Mouse (Mus musculus) C2C12 (cell line): Measurements from ENCODE around the gene Gm9837. TPM values are rescaled to one million over a fixed set of nuclear protein-coding genes. Genes with fewer than 3 reads are reported as not detected.

ENCODE experiments used
- H3K27me3 ChIP-seq: one replicate; pipeline ENCODE4 v1.6.1; 2011; ENCODE audit not compliant: control insufficient read depth, insufficient read depth, insufficient read length
- H3K36me3 ChIP-seq: one replicate; pipeline ENCODE4 v1.6.1; 2011; ENCODE audit not compliant: control insufficient read depth, insufficient read depth
- H3K4me3 ChIP-seq: one replicate; pipeline ENCODE4 v1.5.1; 2011; ENCODE audit warnings: mild to moderate bottlenecking, control low read depth; ENCODE audit not compliant: poor library complexity, insufficient read depth, severe bottlenecking
- H3K79me2 ChIP-seq: one replicate; pipeline ENCODE4 v1.6.1; 2011; ENCODE audit not compliant: control insufficient read depth, insufficient read depth
- H3K79me3 ChIP-seq: one replicate; pipeline ENCODE4 v1.6.1; 2011; ENCODE audit warnings: low read depth, control low read depth
- H3ac ChIP-seq: one replicate; pipeline ENCODE3; 2011; ENCODE audit warnings: low read depth; ENCODE audit not compliant: control insufficient read depth, insufficient read length
- CEBPB ChIP-seq: IDR thresholded peaks from one replicate; pipeline ENCODE4 v1.6.1; 2011; ENCODE audit warnings: low read depth, mild to moderate bottlenecking, control low read depth, moderate library complexity
- CTCF ChIP-seq: IDR thresholded peaks from one replicate; pipeline ENCODE4 v1.5.1; 2011; ENCODE audit not compliant: control insufficient read depth, insufficient read depth, insufficient read length
- FOSL1 ChIP-seq: IDR thresholded peaks from one replicate; pipeline ENCODE4 v1.8.0; 2011; ENCODE audit warnings: mild to moderate bottlenecking, low read length; ENCODE audit not compliant: poor library complexity, insufficient read depth, severe bottlenecking
- MAX ChIP-seq: IDR thresholded peaks from one replicate; pipeline ENCODE4 v1.6.1; 2011; ENCODE audit warnings: mild to moderate bottlenecking, control low read depth
- MYOD1 ChIP-seq: IDR thresholded peaks from one replicate; pipeline ENCODE4 v1.6.1; 2011; ENCODE audit warnings: low read depth; ENCODE audit not compliant: control insufficient read depth, insufficient read length
- MYOG ChIP-seq: IDR thresholded peaks from one replicate; pipeline ENCODE4 v1.6.1; 2011; ENCODE audit not compliant: control insufficient read depth, insufficient read length; ENCODE audit errors: extremely low read depth
- USF1 ChIP-seq: IDR thresholded peaks from one replicate; pipeline ENCODE4 v1.6.1; 2011; ENCODE audit warnings: low read depth, mild to moderate bottlenecking, control low read depth, moderate library complexity
- polyA plus RNA-seq: library from polyadenylated mRNA; unstranded; fragments of >200 nt; fragmentation: generic; extraction: Trizol; gene quantifications from one replicate; pipeline ENCODE4 v1.2.1, GENCODE M21; 2012; ENCODE audit warnings: missing spikeins

Gm9837 gene
- polyA plus RNA-seq, 1 experiment: not detected

GRCm38 (mm10) chr11:53489007-53489406 lies 18.7 kb upstream of the Gm9837 start:
- no peak for TF ChIP-seq CEBPB
- no peak for TF ChIP-seq MAX
- no peak for TF ChIP-seq MYOD1
- no peak for TF ChIP-seq USF1
- no peak for TF ChIP-seq MYOG
- TF ChIP-seq CTCF: no peak
- TF ChIP-seq FOSL1: no peak
- Histone ChIP-seq H3ac (no peak overlapping the region), H3K36me3 (no peaks in the 10 kb centered on the region), H3K79me3 (no peaks in the 10 kb centered on the region), H3K79me2 (no peaks in the 10 kb centered on the region), H3K4me3 (no peak overlapping the region), H3K27me3 (no peaks in the 10 kb centered on the region)

- H3K4me3 ChIP-seq: no peak overlapping the region
- no peaks in the 10 kb centered on the region for H3K79me3 ChIP-seq
- no peaks in the 10 kb centered on the region for H3K36me3 ChIP-seq
- no peak overlapping the region for H3ac ChIP-seq
- H3K79me2 ChIP-seq: no peaks in the 10 kb centered on the region
- H3K27me3 ChIP-seq: no peaks in the 10 kb centered on the region
- TF ChIP-seq CTCF (no peak), MAX (no peak), CEBPB (no peak), MYOD1 (no peak), USF1 (no peak)
Observed at GRCm38 (mm10) chr11:53486822-53487594, 16.7 kb upstream of the Gm9837 start.

GRCm38 (mm10) chr11:53486351-53486750 lies 16.1 kb upstream of the Gm9837 start:
- H3K79me2 ChIP-seq: no peaks in the 10 kb centered on the region
- H3K4me3 ChIP-seq: no peak overlapping the region
- no peaks in the 10 kb centered on the region for H3K27me3 ChIP-seq
- H3ac ChIP-seq: no peak overlapping the region
- H3K36me3 ChIP-seq: no peaks in the 10 kb centered on the region
- no peaks in the 10 kb centered on the region for H3K79me3 ChIP-seq
- TF ChIP-seq MYOG (no peak), CTCF (no peak), FOSL1 (no peak), USF1 (no peak), MYOD1 (no peak), CEBPB (no peak), MAX (no peak)

- H3K27me3 ChIP-seq: no peaks in the 10 kb centered on the region
- H3K79me2 ChIP-seq: no peaks in the 10 kb centered on the region
- H3K79me3 ChIP-seq: no peaks in the 10 kb centered on the region
- TF ChIP-seq MAX (peak; percentile 32), USF1 (peak; percentile 48), FOSL1 (no peak), CEBPB (no peak)
- H3K4me3 ChIP-seq: no peak overlapping the region
- no peak overlapping the region for H3ac ChIP-seq
- no peaks in the 10 kb centered on the region for H3K36me3 ChIP-seq
Observed at GRCm38 (mm10) chr11:53485719-53486118, 15.4 kb upstream of the Gm9837 start.

- no peaks in the 10 kb centered on the region for H3K27me3 ChIP-seq
- no peak overlapping the region for H3ac ChIP-seq
- no peak for TF ChIP-seq MYOG
- peak; percentile 7 for TF ChIP-seq FOSL1
- no peak for TF ChIP-seq CEBPB
- no peak for TF ChIP-seq MYOD1
- no peak for TF ChIP-seq USF1
- no peak for TF ChIP-seq MAX
- no peak for TF ChIP-seq CTCF
- H3K79me3 ChIP-seq: no peaks in the 10 kb centered on the region
- no peaks in the 10 kb centered on the region for H3K79me2 ChIP-seq
- no peaks in the 10 kb centered on the region for H3K36me3 ChIP-seq
- no peak overlapping the region for H3K4me3 ChIP-seq
Observed at GRCm38 (mm10) chr11:53483159-53483891, 13.0 kb upstream of the Gm9837 start.
